Mouse (Mus musculus) MEL (cell line): ENCODE data around the gene AK157302. TPM values are rescaled to one million over a fixed set of nuclear protein-coding genes. Genes with fewer than 3 reads are reported as not detected.
A peak's percentile ranks its signal among the peaks of the same experiment; 100 is the strongest.

Experiments
- DNase-seq: peaks from one replicate; pipeline ENCODE4 v3.0.0; 2011; ENCODE audit warnings: low read depth, low spot score
- H3K27ac ChIP-seq: 2 replicates; pipeline ENCODE4 v1.5.1; 2012; ENCODE audit warnings: low read depth, mild to moderate bottlenecking, control low read depth, low read length, moderate library complexity; ENCODE audit not compliant: control insufficient read depth
- H3K27me3 ChIP-seq, 2 experiments: fragments of 150-350 bp in 1 of 2; sonication (generic) in 1 of 2; 2 replicates each; pipeline ENCODE4 v1.6.1; 2012; ENCODE audit warnings: low read length in 2 of 2, mild to moderate bottlenecking in 2 of 2, improper control_type of control experiment in 1 of 2, moderate library complexity in 1 of 2; ENCODE audit not compliant: insufficient read depth in 2 of 2, control insufficient read depth in 1 of 2
- H3K36me3 ChIP-seq, 2 experiments: 2 replicates each; pipeline ENCODE4 v1.6.1; 2012 to 2014; ENCODE audit warnings: low read length in 2 of 2, improper control_type of control experiment in 1 of 2, inconsistent platforms in 1 of 2, mild to moderate bottlenecking in 1 of 2; ENCODE audit not compliant: insufficient read depth in 2 of 2, control insufficient read depth in 1 of 2
- H3K4me1 ChIP-seq, 2 experiments: fragments of 150-350 bp in 1 of 2; sonication (generic) in 1 of 2; 2 replicates each; pipeline ENCODE4 v1.6.1; 2012; ENCODE audit warnings: low read length in 2 of 2, improper control_type of control experiment in 1 of 2, mild to moderate bottlenecking in 1 of 2; ENCODE audit not compliant: insufficient read depth in 2 of 2, control insufficient read depth in 1 of 2
- H3K4me3 ChIP-seq, 2 experiments: fragments of 150-350 bp in 1 of 2; sonication (generic) in 1 of 2; 2 replicates each; pipeline ENCODE4 v1.5.1; 2012; ENCODE audit warnings: low read depth in 2 of 2, low read length in 2 of 2, mild to moderate bottlenecking in 2 of 2, moderate library complexity in 2 of 2, control low read depth in 1 of 2, improper control_type of control experiment in 1 of 2; ENCODE audit not compliant: control insufficient read depth in 1 of 2, insufficient read depth in 1 of 2
- H3K79me2 ChIP-seq: 2 replicates; pipeline ENCODE4 v1.6.1; 2012; ENCODE audit warnings: mild to moderate bottlenecking, low read length, moderate library complexity; ENCODE audit not compliant: control insufficient read depth, poor library complexity, insufficient read depth
- H3K9ac ChIP-seq: 2 replicates; pipeline ENCODE4 v1.6.1; 2012; ENCODE audit warnings: low read depth, mild to moderate bottlenecking, control low read depth, low read length, moderate library complexity; ENCODE audit not compliant: control insufficient read depth, poor library complexity, severe bottlenecking
- H3K9me3 ChIP-seq: fragments of 150-350 bp; sonication (generic); replicated peaks from 2 replicates; pipeline ENCODE4 v1.6.1; 2012; ENCODE audit warnings: mild to moderate bottlenecking, low read length, improper control_type of control experiment, moderate library complexity; ENCODE audit not compliant: insufficient read depth
- E2F4 ChIP-seq: IDR thresholded peaks from 2 replicates; pipeline ENCODE4 v1.6.1; 2011; ENCODE audit warnings: low read depth, low read length, improper control_type of control experiment, borderline replicate concordance
- ELF1 ChIP-seq: IDR thresholded peaks from 2 replicates; pipeline ENCODE4 v1.6.1; 2014; ENCODE audit warnings: low read depth, mild to moderate bottlenecking, inconsistent platforms, low read length, improper control_type of control experiment, moderate library complexity
- EP300 ChIP-seq, 2 experiments: IDR thresholded peaks; 2 replicates each; pipeline ENCODE4 v1.6.1; 2011; ENCODE audit warnings: improper control_type of control experiment in 2 of 2, low read length in 2 of 2, low read depth in 1 of 2, mild to moderate bottlenecking in 1 of 2
- GATA1 ChIP-seq: IDR thresholded peaks from 2 replicates; pipeline ENCODE4 v1.6.1; 2011; ENCODE audit warnings: low read depth, low read length, improper control_type of control experiment
- HCFC1 ChIP-seq: IDR thresholded peaks from 2 replicates; pipeline ENCODE4 v1.6.1; 2012; ENCODE audit warnings: low read depth, mild to moderate bottlenecking, inconsistent platforms, low read length, improper control_type of control experiment, moderate library complexity
- JUND ChIP-seq: IDR thresholded peaks from 2 replicates; pipeline ENCODE4 v1.6.1; 2011; ENCODE audit warnings: low read depth, mild to moderate bottlenecking, improper control_type of control experiment, low read length
- MAFK ChIP-seq: IDR thresholded peaks from 2 replicates; pipeline ENCODE4 v1.6.1; 2011; ENCODE audit warnings: low read depth, mild to moderate bottlenecking, low read length, improper control_type of control experiment, borderline replicate concordance
- MEF2A ChIP-seq: IDR thresholded peaks from 2 replicates; pipeline ENCODE4 v1.6.1; 2014; ENCODE audit warnings: low read depth, mild to moderate bottlenecking, inconsistent platforms, low read length, improper control_type of control experiment; ENCODE audit not compliant: poor library complexity, insufficient replicate concordance, severe bottlenecking; ENCODE audit errors: extremely low read depth
- MYC ChIP-seq: IDR thresholded peaks from 2 replicates; pipeline ENCODE4 v1.6.1; 2011; ENCODE audit warnings: low read depth, mild to moderate bottlenecking, low read length, improper control_type of control experiment, moderate library complexity
- NELFE ChIP-seq: IDR thresholded peaks from 2 replicates; pipeline ENCODE4 v1.6.1; 2011; ENCODE audit warnings: low read depth, low read length, improper control_type of control experiment
- POLR2A ChIP-seq, 2 experiments: IDR thresholded peaks; 2 replicates each; pipeline ENCODE4 v1.6.1; 2011 to 2012; ENCODE audit warnings: low read length in 2 of 2, mild to moderate bottlenecking in 2 of 2, control low read depth in 1 of 2, improper control_type of control experiment in 1 of 2, low read depth in 1 of 2, moderate library complexity in 1 of 2; ENCODE audit not compliant: control insufficient read depth in 1 of 2, insufficient read depth in 1 of 2, poor library complexity in 1 of 2
- POLR2AphosphoS5 ChIP-seq: IDR thresholded peaks from 2 replicates; pipeline ENCODE4 v1.6.1; 2012; ENCODE audit warnings: low read depth, borderline replicate concordance, mild to moderate bottlenecking, inconsistent platforms, low read length, moderate library complexity, mixed read lengths
- RAD21 ChIP-seq: IDR thresholded peaks from 2 replicates; pipeline ENCODE4 v1.6.1; 2011; ENCODE audit warnings: mild to moderate bottlenecking, low read depth, low read length, improper control_type of control experiment
- RCOR1 ChIP-seq: IDR thresholded peaks from 2 replicates; pipeline ENCODE4 v1.6.1; 2012; ENCODE audit warnings: low read depth, mild to moderate bottlenecking, inconsistent platforms, low read length, improper control_type of control experiment
- SMC3 ChIP-seq: IDR thresholded peaks from 2 replicates; pipeline ENCODE4 v1.6.1; 2011; ENCODE audit warnings: low read depth, low read length, improper control_type of control experiment
- TAL1 ChIP-seq: IDR thresholded peaks from 2 replicates; pipeline ENCODE4 v1.6.1; 2012; ENCODE audit warnings: mild to moderate bottlenecking, inconsistent platforms, low read length, moderate library complexity, mixed read lengths
- UBTF ChIP-seq: IDR thresholded peaks from 2 replicates; pipeline ENCODE4 v1.6.1; 2012; ENCODE audit warnings: low read depth, mild to moderate bottlenecking, inconsistent platforms, low read length, improper control_type of control experiment, moderate library complexity, borderline replicate concordance; ENCODE audit not compliant: insufficient read depth
- USF2 ChIP-seq, 2 experiments: IDR thresholded peaks; 2 replicates each; pipeline ENCODE4 v1.6.1; 2011 to 2012; ENCODE audit warnings: improper control_type of control experiment in 2 of 2, low read length in 2 of 2, borderline replicate concordance in 1 of 2, inconsistent platforms in 1 of 2, low read depth in 1 of 2, mild to moderate bottlenecking in 1 of 2; ENCODE audit not compliant: insufficient read depth in 1 of 2
- ZC3H11A ChIP-seq: IDR thresholded peaks from 2 replicates; pipeline ENCODE4 v1.6.1; 2012; ENCODE audit warnings: low read depth, mild to moderate bottlenecking, inconsistent platforms, low read length, improper control_type of control experiment
- ZKSCAN1 ChIP-seq: IDR thresholded peaks from 2 replicates; pipeline ENCODE4 v1.6.1; 2012; ENCODE audit warnings: low read depth, mild to moderate bottlenecking, inconsistent platforms, low read length, improper control_type of control experiment, moderate library complexity
- ZMIZ1 ChIP-seq: IDR thresholded peaks from 2 replicates; pipeline ENCODE4 v1.6.1; 2012; ENCODE audit warnings: low read depth, mild to moderate bottlenecking, inconsistent platforms, low read length, improper control_type of control experiment, moderate library complexity
- ZNF384 ChIP-seq: IDR thresholded peaks from 2 replicates; pipeline ENCODE4 v1.6.1; 2012; ENCODE audit warnings: low read depth, mild to moderate bottlenecking, inconsistent platforms, low read length, improper control_type of control experiment
- polyA plus RNA-seq, 2 experiments: library from polyadenylated mRNA; stranded (reverse) in 1 of 2; unstranded in 1 of 2; fragments of >175 nt in 1 of 2; fragments of >200 nt in 1 of 2; gene quantifications; 2 replicates each; pipeline versions ENCODE4 v1.2.1 to v1.2.4; 2012; ENCODE audit warnings: low replicate concordance in 2 of 2, low read depth in 1 of 2; ENCODE audit not compliant: insufficient read length in 2 of 2, insufficient read depth in 1 of 2, missing spikeins in 1 of 2
- total RNA-seq: library from RNA; depleted of rRNA; stranded (reverse); fragments of 300-350 nt; gene quantifications from 2 replicates; pipeline ENCODE4 v1.2.3, GENCODE M21; 2012

Gene AK157302
- total and polyA plus RNA-seq, 3 experiments, result 0.10 to 0.50 TPM; not detected in 1

- Histone ChIP-seq H3K79me2 (peaks cover 2% of the 10 kb centered on the region), H3K36me3 (peaks cover 3 to 4% of the 10 kb centered on the region in 2 experiments; a peak in 1 of 4 replicates), H3K9ac (no peak overlapping the region), H3K4me3 (no peak overlapping the region), H3K9me3 (no peaks in the 10 kb centered on the region), H3K4me1 (peaks cover 3 to 6% of the 10 kb centered on the region in 2 experiments; a peak in 2 of 4 replicates), H3K27me3 (no peaks in the 10 kb centered on the region), H3K27ac (no peak overlapping the region)
- TF ChIP-seq SMC3 (no peak), ZKSCAN1 (no peak), EP300 (IDR thresholded peaks at IDR 0.05; ENCODE audit: low read depth in 1 of 2, low read length in 2 of 2) (no peak), ZC3H11A (no peak), UBTF (no peak), GATA1 (no peak), NELFE (no peak), MEF2A (no peak), RCOR1 (no peak), JUND (no peak), MYC (no peak), RAD21 (no peak), ZMIZ1 (no peak), ZNF384 (no peak), USF2 (IDR thresholded peaks at IDR 0.05; ENCODE audit: borderline replicate concordance in 1 of 2, insufficient read depth in 1 of 2, low read depth in 1 of 2, low read length in 2 of 2) (no peak), E2F4 (no peak), MAFK (no peak), TAL1 (no peak)
- DNase-seq, result no peak
These were observed 47.0 kb upstream of the AK157302 start for GRCm38 (mm10) chr13:21447856-21448614.

- peaks cover 2 to 3% of the 10 kb centered on the region in 2 experiments; a peak in 3 of 4 replicates for H3K27me3 ChIP-seq
- peaks cover 3 to 6% of the 10 kb centered on the region in 2 experiments; a peak in 2 of 4 replicates for H3K4me1 ChIP-seq
- H3K36me3 ChIP-seq, result peaks cover 0 to 8% of the 10 kb centered on the region in 2 experiments; a peak in 2 of 4 replicates
- H3K9me3 ChIP-seq, result no peaks in the 10 kb centered on the region
- H3K27ac ChIP-seq, result no peak overlapping the region
- TF ChIP-seq UBTF (no peak), RAD21 (no peak), ELF1 (no peak), POLR2AphosphoS5 (no peak), HCFC1 (no peak), EP300 (IDR thresholded peaks at IDR 0.05; ENCODE audit: low read depth in 1 of 2, low read length in 2 of 2) (no peak), MAFK (no peak), POLR2A (IDR thresholded peaks at IDR 0.05; ENCODE audit: control insufficient read depth in 1 of 2, insufficient read depth in 1 of 2, low read depth in 1 of 2, low read length in 2 of 2, poor library complexity in 1 of 2) (no peak), RCOR1 (no peak), SMC3 (no peak), MYC (no peak)
- H3K79me2 ChIP-seq, result peaks cover 2% of the 10 kb centered on the region
- H3K9ac ChIP-seq, result peak overlapping the region; percentile 73
- H3K4me3 ChIP-seq, result peak overlapping the region; percentile 65 to 87
- no peak for DNase-seq
These were observed 42.0 kb upstream of the AK157302 start for GRCm38 (mm10) chr13:21453042-21453441.
